Mouse (Mus musculus): ENCODE results near the gene Sgpp1. TPM values are rescaled to one million over a fixed set of nuclear protein-coding genes. Genes with fewer than 3 reads are reported as not detected.
A peak's percentile ranks its signal among the peaks of the same experiment; 100 is the strongest.

The Sgpp1 gene
- polyA plus RNA-seq, 1 experiment from 2014 or later = 11.5 TPM

DNA sequence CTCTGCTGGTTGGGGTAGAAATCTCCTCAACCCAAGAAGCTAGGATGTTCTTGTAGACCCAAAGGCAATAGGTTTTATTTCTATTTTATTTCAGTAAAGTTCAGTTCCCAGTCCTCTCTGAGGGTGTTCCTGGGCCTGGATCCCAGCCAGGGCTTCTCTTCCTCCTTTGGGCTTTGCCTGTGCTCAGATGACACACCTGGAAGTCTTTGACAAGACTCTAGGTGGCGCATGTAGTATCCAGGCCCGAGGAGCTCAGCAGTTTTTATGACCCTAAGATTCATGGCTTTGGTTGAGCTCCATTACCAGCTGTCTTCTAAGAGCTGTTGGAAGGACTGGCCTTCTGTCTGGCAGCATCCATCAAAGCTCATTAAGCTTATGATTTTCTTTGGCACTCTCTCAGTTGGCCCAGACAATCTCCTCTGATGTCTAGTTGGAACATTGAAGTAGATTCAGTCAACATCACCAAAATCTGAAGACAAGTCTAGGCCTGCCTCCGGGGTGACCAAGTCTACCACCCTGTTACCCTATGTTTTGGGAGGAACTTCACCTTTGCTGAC lies 63.7 kb downstream of the Sgpp1 start:
- ATAC-seq (ENCODE audit: insufficient number of reproducible peaks, low FRiP score, low TSS enrichment, low read depth) (no peak), DNase-seq (ENCODE audit: low spot score) (no peak)
- no peak overlapping the region for H3K4me3 ChIP-seq (ENCODE audit: low read depth, low read length)
- H3K27me3 ChIP-seq (ENCODE audit: control insufficient read depth, insufficient read depth, low read length) = no peaks in the 10 kb centered on the region
- WGBS = 61% methylated on average over 3 of the region's 3 CpGs
- H3K9me3 ChIP-seq (ENCODE audit: control insufficient read depth, low read length) = no peaks in the 10 kb centered on the region
- H3K4me1 ChIP-seq (ENCODE audit: control insufficient read depth, insufficient read depth, low read length) = peaks cover 4% of the 10 kb centered on the region; the same call in 1 of the 2 replicates
- H3K27ac ChIP-seq (replicated peaks; ENCODE audit: low read depth, low read length) = no peak overlapping the region
- H3K4me2 ChIP-seq (ENCODE audit: low read depth, severe bottlenecking) = no peak overlapping the region
- no peak overlapping the region for H3K9ac ChIP-seq (ENCODE audit: low read length)
- no peaks in the 10 kb centered on the region for H3K36me3 ChIP-seq (ENCODE audit: control insufficient read depth, insufficient read depth, low read length)

DNA sequence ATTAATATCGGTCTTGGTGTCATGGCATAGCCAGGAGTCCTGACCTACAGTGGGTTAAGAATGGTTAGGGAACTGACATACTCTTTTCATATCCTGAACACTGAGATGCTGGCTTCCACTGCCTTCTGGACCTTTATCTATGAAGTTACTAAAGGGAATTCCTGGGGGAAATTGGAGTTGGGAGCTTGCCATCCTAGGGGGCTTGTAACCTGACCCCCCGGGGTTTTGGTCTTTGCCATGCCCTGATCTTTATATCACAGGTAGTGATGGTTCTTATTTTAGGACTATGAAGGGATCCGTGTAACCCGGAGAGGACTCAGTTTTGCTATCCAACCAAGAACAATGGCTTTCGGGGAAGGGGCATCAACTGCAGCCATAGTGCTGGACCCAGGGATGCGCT lies 64.9 kb downstream of the Sgpp1 start:
- H3K27me3 ChIP-seq (ENCODE audit: control insufficient read depth, insufficient read depth, low read length) = no peaks in the 10 kb centered on the region
- H3K27ac ChIP-seq (replicated peaks; ENCODE audit: low read depth, low read length) = no peak overlapping the region
- H3K4me2 ChIP-seq (ENCODE audit: low read depth, severe bottlenecking) = peak overlapping the region; percentile 57
- peaks cover 4% of the 10 kb centered on the region; the same call in 1 of the 2 replicates for H3K4me1 ChIP-seq (ENCODE audit: control insufficient read depth, insufficient read depth, low read length)
- no peak overlapping the region for H3K9ac ChIP-seq (ENCODE audit: low read length)
- DNase-seq (ENCODE audit: low spot score) (no peak), ATAC-seq (ENCODE audit: insufficient number of reproducible peaks, low FRiP score, low TSS enrichment, low read depth) (no peak)
- H3K4me3 ChIP-seq (ENCODE audit: low read depth, low read length) = peak overlapping the region; percentile 55
- no peaks in the 10 kb centered on the region for H3K36me3 ChIP-seq (ENCODE audit: control insufficient read depth, insufficient read depth, low read length)
- 92% methylated on average over 6 of the region's 6 CpGs for WGBS
- no peaks in the 10 kb centered on the region for H3K9me3 ChIP-seq (ENCODE audit: control insufficient read depth, low read length)

DNA sequence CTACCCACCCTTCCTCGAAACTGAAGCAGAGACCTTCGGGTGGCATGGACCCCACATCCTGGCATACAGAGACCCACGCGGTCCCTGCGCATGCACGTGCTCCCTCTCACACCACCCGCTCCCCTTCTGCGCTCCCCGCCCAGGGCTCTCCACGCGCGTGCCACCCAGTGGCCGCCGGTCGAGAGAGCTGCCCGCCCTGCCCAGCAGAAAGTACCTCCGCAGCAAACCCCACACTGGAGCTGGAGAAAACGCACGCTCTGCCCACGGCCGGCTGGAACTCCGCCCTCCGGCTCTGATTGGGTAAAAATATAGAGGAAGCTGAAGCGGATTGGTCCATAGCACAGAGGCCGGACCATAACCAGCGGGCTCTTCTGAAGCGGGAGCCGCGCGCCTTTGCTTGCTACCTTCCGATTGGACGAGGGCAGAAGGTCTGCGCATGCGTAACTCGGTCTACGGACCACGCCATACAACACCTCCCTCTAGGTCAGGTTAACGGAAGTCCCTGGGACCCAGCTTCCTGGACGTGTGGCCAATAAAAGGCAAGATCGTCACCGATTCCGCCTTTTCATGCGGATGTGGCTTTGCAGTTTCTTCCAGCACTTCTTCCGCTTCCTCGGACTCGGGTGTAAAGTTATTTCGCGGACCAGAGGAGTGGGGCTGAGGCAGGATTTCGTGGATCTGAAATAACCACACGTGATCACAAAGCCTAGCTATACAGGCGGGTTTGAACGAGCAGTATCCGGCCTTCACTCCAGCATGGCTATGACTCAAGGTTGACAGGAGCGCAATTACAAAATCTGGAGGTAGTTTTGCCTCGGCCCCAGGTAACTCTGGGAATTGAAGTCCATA lies 66.0 kb downstream of the Sgpp1 start, which contains the start of gene Wdr89:
Wdr89 (minus strand) TSS at position 280 of the 849 bp plus-strand sequence.
- Histone ChIP-seq H3K4me2 (ENCODE audit: low read depth, severe bottlenecking) (peak within 1 kb of the TSS; percentile 77), H3K36me3 (ENCODE audit: control insufficient read depth, insufficient read depth, low read length) (no peaks in the 10 kb centered on the region)
- under 1% methylated on average over 55 of the region's 55 CpGs for WGBS

DNA sequence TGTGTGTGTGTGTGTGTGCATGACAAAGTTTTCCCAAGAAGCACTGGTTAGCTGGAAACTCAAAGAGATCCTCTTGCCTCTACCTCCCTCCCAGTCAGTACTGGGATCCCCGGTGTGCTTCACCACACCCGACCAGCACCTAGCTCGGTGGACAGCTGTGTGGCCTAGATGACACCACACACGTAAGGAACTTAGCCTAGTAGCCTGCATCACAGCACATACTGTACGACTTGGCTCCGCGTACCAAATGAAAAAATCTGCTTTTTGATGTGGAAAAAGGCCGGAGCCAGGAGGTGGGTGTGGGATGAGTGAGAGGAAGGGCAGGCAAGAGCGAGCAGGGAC lies 66.6 kb downstream of the Sgpp1 start:
- ATAC-seq (ENCODE audit: insufficient number of reproducible peaks, low FRiP score, low TSS enrichment, low read depth) (peak; percentile 14), DNase-seq (ENCODE audit: low spot score) (no peak)
- Histone ChIP-seq H3K9me3 (ENCODE audit: control insufficient read depth, low read length) (no peaks in the 10 kb centered on the region), H3K36me3 (ENCODE audit: control insufficient read depth, insufficient read depth, low read length) (no peaks in the 10 kb centered on the region), H3K9ac (ENCODE audit: low read length) (peak overlapping the region; percentile 88), H3K4me2 (ENCODE audit: low read depth, severe bottlenecking) (peak overlapping the region; percentile 77), H3K27me3 (ENCODE audit: control insufficient read depth, insufficient read depth, low read length) (no peaks in the 10 kb centered on the region), H3K4me3 (ENCODE audit: low read depth, low read length) (peak overlapping the region; percentile 68), H3K27ac (replicated peaks; ENCODE audit: low read depth, low read length) (peak overlapping the region; percentile 77), H3K4me1 (ENCODE audit: control insufficient read depth, insufficient read depth, low read length) (peaks cover 4% of the 10 kb centered on the region; the same call in 1 of the 2 replicates)
- 2% methylated on average over 9 of the region's 9 CpGs for WGBS

More for the DNA sequence above, 66.0 kb downstream of the Sgpp1 start, which contains the start of gene Wdr89:
- Histone ChIP-seq H3K27ac (replicated peaks; ENCODE audit: low read depth, low read length) (peak within 1 kb of the TSS; percentile 77), H3K4me3 (ENCODE audit: low read depth, low read length) (peak within 1 kb of the TSS; percentile 68), H3K27me3 (ENCODE audit: control insufficient read depth, insufficient read depth, low read length) (no peaks in the 10 kb centered on the region), H3K4me1 (ENCODE audit: control insufficient read depth, insufficient read depth, low read length) (peaks cover 4% of the 10 kb centered on the region; the same call in 1 of the 2 replicates), H3K9ac (ENCODE audit: low read length) (peak within 1 kb of the TSS; percentile 88), H3K9me3 (ENCODE audit: control insufficient read depth, low read length) (no peaks in the 10 kb centered on the region)
- DNase-seq (ENCODE audit: low spot score) (peak; percentile 100), ATAC-seq (ENCODE audit: insufficient number of reproducible peaks, low FRiP score, low TSS enrichment, low read depth) (peak; percentile 99)

DNA sequence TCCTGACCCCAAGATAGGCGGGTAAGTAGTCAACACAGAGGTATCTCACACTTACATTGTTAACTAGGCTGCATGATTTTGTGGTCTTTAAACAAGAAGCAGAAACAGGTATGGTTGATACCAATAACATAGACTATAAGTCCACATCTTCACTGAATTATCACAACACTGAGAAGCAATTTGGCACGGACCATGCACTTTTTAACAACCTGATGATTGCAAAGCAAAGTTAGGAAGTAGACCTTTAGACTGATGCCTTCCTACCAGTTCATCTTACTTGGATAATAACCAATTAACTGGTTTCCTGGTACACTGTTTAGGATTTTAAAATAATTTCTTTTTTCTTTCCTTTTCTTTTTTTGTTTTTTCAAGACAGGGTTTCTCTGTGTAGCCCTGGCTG lies 67.3 kb downstream of the Sgpp1 start:
- no peak overlapping the region for H3K4me3 ChIP-seq (ENCODE audit: low read depth, low read length)
- WGBS = 91% methylated on average over 2 of the region's 2 CpGs

DNA sequence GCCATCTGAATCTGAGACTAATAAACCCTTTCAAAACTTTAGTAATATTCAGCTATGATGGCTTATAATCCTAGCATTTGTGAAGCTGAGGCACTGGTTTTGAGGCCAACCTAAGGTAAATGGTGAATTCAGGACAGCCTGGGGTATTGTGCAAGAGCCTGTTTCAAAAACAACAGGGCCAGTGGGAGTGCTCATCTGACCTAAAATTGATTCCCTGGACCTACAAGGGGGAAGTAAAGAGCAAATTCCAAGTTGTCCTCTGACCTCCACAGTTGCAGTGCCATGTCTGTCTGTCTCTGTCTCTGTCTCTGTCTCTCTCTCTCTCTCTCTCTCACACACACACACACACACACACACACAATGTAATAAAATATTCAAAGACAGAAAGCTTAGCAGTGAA lies 68.6 kb downstream of the Sgpp1 start:
- no peak overlapping the region for H3K4me3 ChIP-seq (ENCODE audit: low read depth, low read length)
- H3K9ac ChIP-seq (ENCODE audit: low read length) = no peak overlapping the region
- no peak overlapping the region for H3K27ac ChIP-seq (replicated peaks; ENCODE audit: low read depth, low read length)
- DNase-seq (ENCODE audit: low spot score) = no peak
- no peaks in the 10 kb centered on the region for H3K9me3 ChIP-seq (ENCODE audit: control insufficient read depth, low read length)
- H3K27me3 ChIP-seq (ENCODE audit: control insufficient read depth, insufficient read depth, low read length) = no peaks in the 10 kb centered on the region
- H3K36me3 ChIP-seq (ENCODE audit: control insufficient read depth, insufficient read depth, low read length) = no peaks in the 10 kb centered on the region
- no peak for ATAC-seq (ENCODE audit: insufficient number of reproducible peaks, low FRiP score, low TSS enrichment, low read depth)
- no peak overlapping the region for H3K4me2 ChIP-seq (ENCODE audit: low read depth, severe bottlenecking)
- peaks cover 8% of the 10 kb centered on the region; the same call in 1 of the 2 replicates for H3K4me1 ChIP-seq (ENCODE audit: control insufficient read depth, insufficient read depth, low read length)

More for the DNA sequence above, 67.3 kb downstream of the Sgpp1 start:
- Histone ChIP-seq H3K4me1 (ENCODE audit: control insufficient read depth, insufficient read depth, low read length) (peaks cover 8% of the 10 kb centered on the region; the same call in 1 of the 2 replicates), H3K27ac (replicated peaks; ENCODE audit: low read depth, low read length) (no peak overlapping the region), H3K36me3 (ENCODE audit: control insufficient read depth, insufficient read depth, low read length) (no peaks in the 10 kb centered on the region), H3K4me2 (ENCODE audit: low read depth, severe bottlenecking) (no peak overlapping the region), H3K9me3 (ENCODE audit: control insufficient read depth, low read length) (no peaks in the 10 kb centered on the region), H3K9ac (ENCODE audit: low read length) (no peak overlapping the region), H3K27me3 (ENCODE audit: control insufficient read depth, insufficient read depth, low read length) (no peaks in the 10 kb centered on the region)
- ATAC-seq (ENCODE audit: insufficient number of reproducible peaks, low FRiP score, low TSS enrichment, low read depth) (no peak), DNase-seq (ENCODE audit: low spot score) (no peak)

DNA sequence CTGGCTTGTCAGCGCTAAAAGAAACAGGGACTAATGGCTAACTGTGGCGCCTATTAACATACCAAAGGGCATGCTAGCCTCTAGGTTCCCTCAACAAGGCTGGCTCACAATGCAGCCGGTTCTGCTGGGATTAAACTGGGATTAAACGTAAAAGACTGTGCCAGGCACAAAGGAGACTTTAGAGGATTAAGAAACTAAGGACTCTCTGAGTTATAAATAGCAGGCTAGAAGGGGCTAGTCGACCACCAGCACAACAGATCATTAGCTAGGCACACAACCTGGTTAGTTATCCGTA lies 71.1 kb downstream of the Sgpp1 start:
- H3K27ac ChIP-seq (replicated peaks; ENCODE audit: low read depth, low read length) = no peak overlapping the region
- no peak overlapping the region for H3K9ac ChIP-seq (ENCODE audit: low read length)
- H3K4me2 ChIP-seq (ENCODE audit: low read depth, severe bottlenecking) = no peak overlapping the region
- peaks cover 3% of the 10 kb centered on the region; the same call in 1 of the 2 replicates for H3K4me1 ChIP-seq (ENCODE audit: control insufficient read depth, insufficient read depth, low read length)
- no peak overlapping the region for H3K4me3 ChIP-seq (ENCODE audit: low read depth, low read length)
- H3K27me3 ChIP-seq (ENCODE audit: control insufficient read depth, insufficient read depth, low read length) = no peaks in the 10 kb centered on the region
- 27% methylated on average over 6 of the region's 6 CpGs for WGBS
- ATAC-seq (ENCODE audit: insufficient number of reproducible peaks, low FRiP score, low TSS enrichment, low read depth) = no peak
- H3K36me3 ChIP-seq (ENCODE audit: control insufficient read depth, insufficient read depth, low read length) = no peaks in the 10 kb centered on the region
- no peaks in the 10 kb centered on the region for H3K9me3 ChIP-seq (ENCODE audit: control insufficient read depth, low read length)
- DNase-seq (ENCODE audit: low spot score) = no peak
